Mouse (Mus musculus): ENCODE measurements at regions not wholly inside any gene's neighbourhood (a gene's known extent, or its start where the extent isn't known, plus 50 kb on each side); places are given as distances from the start of the nearest gene placed in this dataset.

DNA sequence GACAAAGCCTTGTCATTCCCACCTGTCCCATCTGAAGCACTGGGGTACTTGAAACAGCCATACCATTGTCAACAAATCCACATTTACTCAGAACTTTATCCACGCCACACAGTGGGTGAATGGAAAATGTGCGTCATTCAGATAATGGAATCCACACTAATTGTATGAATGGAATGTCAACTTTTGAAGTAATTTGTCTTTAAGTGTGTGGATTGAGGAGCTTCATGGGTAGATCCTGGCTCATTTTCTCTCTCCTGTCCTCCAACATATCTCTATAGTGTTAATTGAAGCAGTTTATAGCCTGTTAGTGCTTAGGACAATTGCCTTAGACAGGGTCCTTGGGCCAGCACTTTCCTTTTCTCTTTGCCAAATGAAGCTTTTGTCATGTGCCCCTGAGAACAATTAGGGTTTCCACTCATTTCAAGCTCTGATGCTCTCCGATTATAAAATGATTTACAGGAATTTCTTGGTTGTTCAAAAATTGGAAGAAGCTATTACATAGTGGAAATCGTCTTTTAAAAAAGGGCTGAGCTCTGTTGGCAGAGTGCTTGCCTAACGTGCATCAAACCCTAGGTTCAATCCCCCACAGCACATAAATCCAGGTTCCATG lies 140.4 kb downstream of the Snx18 start:
- TF ChIP-seq CTCF (IDR thresholded peaks at IDR 0.05; ENCODE audit: control insufficient read depth, insufficient read depth, low read length) = no peak
- no peak for TF ChIP-seq POLR2A (IDR thresholded peaks at IDR 0.05; ENCODE audit: borderline replicate concordance, control insufficient read depth, low read depth, low read length)

All from bone marrow, adult 2 months (tissue).